Comparison of ENCODE assay signal across 7 mouse cellular contexts in genomic region chr4:133370298-133371274, GRCm38 (mm10). TPM values are rescaled to one million over a fixed set of nuclear protein-coding genes. Genes with fewer than 3 reads are reported as not detected.
DNase-seq lines count a peak whose midpoint lies in the region; ATAC-seq and TF ChIP-seq lines count a peak whose summit lies in the region.

No protein-coding gene starts in this region.

- peak overlapping the region; percentile 85 for H3K4me2 ChIP-seq in forebrain, postnatal 0 days (ENCODE audit: low read depth)
- H3K4me2 ChIP-seq in lung, postnatal 0 days (replicated peaks; ENCODE audit: low read depth, low read length) = peak overlapping the region; percentile 84

- peak overlapping the region; percentile 76 for H3K4me3 ChIP-seq in cerebellum, adult 2 months (replicated peaks; ENCODE audit: insufficient read depth, low read depth, low read length)
- H3K4me3 ChIP-seq in forebrain, postnatal 0 days (ENCODE audit: low read depth, low read length) = peak overlapping the region; percentile 82
- H3K4me3 ChIP-seq in lung, postnatal 0 days (ENCODE audit: low read depth, low read length) = peak overlapping the region; percentile 92

- peak overlapping the region; percentile 82 for H3K27ac ChIP-seq in cerebellum, adult 2 months (ENCODE audit: insufficient read depth, low read length)
- no peak overlapping the region for H3K27ac ChIP-seq in forebrain, postnatal 0 days (ENCODE audit: low read depth, low read length)
- H3K27ac ChIP-seq in lung, postnatal 0 days (ENCODE audit: low read length) = peak overlapping the region; percentile 86

- H3K4me1 ChIP-seq in cerebellum, adult 2 months (ENCODE audit: control insufficient read depth, insufficient read depth, low read length) = peaks cover 10% of the 10 kb centered on the region; the same call in 1 of the 2 replicates
- peaks cover 34% of the 10 kb centered on the region for H3K4me1 ChIP-seq in forebrain, postnatal 0 days (ENCODE audit: insufficient read depth)
- H3K4me1 ChIP-seq in lung, postnatal 0 days (ENCODE audit: insufficient read depth, low read depth, low read length) = peaks cover 24% of the 10 kb centered on the region

- ATAC-seq in forebrain, postnatal 0 days = no peak
- ATAC-seq in lung, postnatal 0 days = no peak

- no peaks in the 10 kb centered on the region for H3K36me3 ChIP-seq in forebrain, postnatal 0 days (ENCODE audit: insufficient read depth)
- no peaks in the 10 kb centered on the region for H3K36me3 ChIP-seq in lung, postnatal 0 days (ENCODE audit: insufficient read depth, low read length)

- DNase-seq in spleen, adult 12 weeks (ENCODE audit: low spot score) = peak; percentile 62
- DNase-seq in spleen, adult 18-20 months = no peak
- DNase-seq in cerebellum, adult 2 months = peak; percentile 26 to 58
- DNase-seq in forebrain, postnatal 0 days = no peak
- no peak for DNase-seq in lung, postnatal 0 days (ENCODE audit: low spot score)
- no peak for DNase-seq in frontal cortex, postnatal 10 days (ENCODE audit: low spot score in 2 of 2)
- no peak for DNase-seq in left cerebral cortex, adult 11 months (ENCODE audit: low spot score)

- H3K9ac ChIP-seq in forebrain, postnatal 0 days = peak overlapping the region; percentile 88
- H3K9ac ChIP-seq in lung, postnatal 0 days (replicated peaks; ENCODE audit: low read depth) = peak overlapping the region; percentile 87

- no peaks in the 10 kb centered on the region for H3K9me3 ChIP-seq in forebrain, postnatal 0 days (ENCODE audit: low read length)
- no peaks in the 10 kb centered on the region for H3K9me3 ChIP-seq in lung, postnatal 0 days (ENCODE audit: low read length)

- 36% methylated on average over 22 of the region's 22 CpGs for WGBS in cerebellum, adult 2 months
- WGBS in forebrain, postnatal 0 days = 67% methylated on average over 22 of the region's 22 CpGs
- 52% methylated on average over 22 of the region's 22 CpGs for WGBS in lung, postnatal 0 days

- no peak for TF ChIP-seq CTCF in cerebellum, adult 2 months (IDR thresholded peaks at IDR 0.05; ENCODE audit: borderline replicate concordance, insufficient read depth, low read depth, low read length)
- TF ChIP-seq CTCF in forebrain, postnatal 0 days (IDR thresholded peaks at IDR 0.05; ENCODE audit: low read depth) = no peak
- no peak for TF ChIP-seq CTCF in lung, postnatal 0 days (IDR thresholded peaks at IDR 0.05)

- no peak for TF ChIP-seq EP300 in lung, postnatal 0 days (IDR thresholded peaks at IDR 0.05)

- no peaks in the 10 kb centered on the region for H3K27me3 ChIP-seq in cerebellum, adult 2 months (ENCODE audit: control insufficient read depth, insufficient read depth, low read length)
- H3K27me3 ChIP-seq in forebrain, postnatal 0 days (ENCODE audit: insufficient read depth, low read length) = no peaks in the 10 kb centered on the region
- H3K27me3 ChIP-seq in lung, postnatal 0 days (replicated peaks; ENCODE audit: insufficient read depth, low read length) = no peaks in the 10 kb centered on the region

- TF ChIP-seq POLR2A in cerebellum, adult 2 months (IDR thresholded peaks at IDR 0.05; ENCODE audit: borderline replicate concordance, insufficient read depth, low read length) = no peak

RNA-seq across cellular contexts. Expression of gene Slc9a1, which starts 1.1 kb away (rescaled TPM):
- 47.6 and 49.5 TPM in 2 replicates for polyA plus RNA-seq in cerebellum, adult 2 months (2012; rRNA removed)
- total RNA-seq in forebrain, postnatal 0 days (2014; rRNA removed) = 9.7 and 16.0 TPM in 2 replicates
- polyA plus RNA-seq in forebrain, postnatal 0 days (2015; fragmentation: Nextera tagmentation; extraction: Ambion mirVana) = 7.7 and 10.1 TPM in 2 replicates
- 5.4 and 6.0 TPM in 2 replicates for polyA plus RNA-seq in lung, postnatal 0 days (2015; fragmentation: Nextera tagmentation; extraction: Ambion mirVana)

RNA-seq across cellular contexts. Expression of gene Wdtc1, which starts 17.3 kb away (rescaled TPM):
- polyA plus RNA-seq in cerebellum, adult 2 months (2012; rRNA removed) = 46.3 and 46.6 TPM in 2 replicates
- total RNA-seq in forebrain, postnatal 0 days (2014; rRNA removed) = 35.5 and 43.9 TPM in 2 replicates
- 13.0 and 16.3 TPM in 2 replicates for polyA plus RNA-seq in forebrain, postnatal 0 days (2015; fragmentation: Nextera tagmentation; extraction: Ambion mirVana)
- 9.2 and 9.9 TPM in 2 replicates for polyA plus RNA-seq in lung, postnatal 0 days (2015; fragmentation: Nextera tagmentation; extraction: Ambion mirVana)

Comparison
In these comparisons a context has a peak if more than half of its experiments do, and no peak if none do; other contexts are left out.
1. DNase-seq: peak in spleen, adult 12 weeks (single experiment) and cerebellum, adult 2 months (2 of 2); none in spleen, adult 18-20 months (0 of 2), forebrain, postnatal 0 days (single experiment), lung, postnatal 0 days (single experiment), frontal cortex, postnatal 10 days (0 of 2) and left cerebral cortex, adult 11 months (single experiment).
2. Peak in every context shown above with its lines, with median percentiles within 50 percentile points of each other: H3K4me3 ChIP-seq.